ENCODE assay signal across 14 mouse cellular contexts in genomic region chr15:32329670-32330330, GRCm38 (mm10).
DNase-seq lines count a peak whose midpoint lies in the region; ATAC-seq and TF ChIP-seq lines count a peak whose summit lies in the region.
"Had no signal": no experiment of that assay in that cellular context is flagged by ENCODE, and none has a peak within 500 bp of the region (broad histone marks: within the 10 kb centered on the region; RNA-seq: fewer than 3 reads in every experiment).

No protein-coding gene starts in this region.

- no peak overlapping the region for H3K9ac ChIP-seq in intestine, embryonic 16.5 days (ENCODE audit: low read depth, low read length)
- H3K9ac ChIP-seq in intestine, embryonic 15.5 days = no peak overlapping the region
- H3K9ac ChIP-seq in embryonic facial prominence, embryonic 11.5 days (replicated peaks; ENCODE audit: low read length) = no peak overlapping the region
- no peak overlapping the region for H3K9ac ChIP-seq in forebrain, embryonic 13.5 days
- H3K9ac ChIP-seq: embryonic facial prominence, embryonic 15.5 days; liver, embryonic 15.5 days had no signal

- no peak for TF ChIP-seq POLR2A in myocyte (IDR thresholded peaks at IDR 0.05; ENCODE audit: insufficient read length, low read depth)

- ATAC-seq in intestine, embryonic 16.5 days = no peak
- ATAC-seq in intestine, embryonic 15.5 days = no peak
- ATAC-seq in embryonic facial prominence, embryonic 11.5 days (replicated peaks; ENCODE audit: insufficient number of reproducible peaks, low FRiP score, low TSS enrichment, low read depth) = 0 out of 2 replicates have a peak, but pooled peaks have one; percentile 61
- peak; percentile 36; the same call in 1 of the 2 replicates for ATAC-seq in forebrain, embryonic 13.5 days
- no peak for ATAC-seq in erythroid progenitor cell, adult 5-6 weeks (replicated peaks; ENCODE audit: low FRiP score, poor library complexity, severe bottlenecking)

- H3K4me3 ChIP-seq in intestine, embryonic 16.5 days (ENCODE audit: low read length) = no peak overlapping the region
- H3K4me3 ChIP-seq in intestine, embryonic 15.5 days (replicated peaks) = no peak overlapping the region
- H3K4me3 ChIP-seq in embryonic facial prominence, embryonic 11.5 days (ENCODE audit: low read depth, low read length) = no peak overlapping the region
- no peak overlapping the region for H3K4me3 ChIP-seq in forebrain, embryonic 13.5 days
- no peak overlapping the region for H3K4me3 ChIP-seq in myocyte
- H3K4me3 ChIP-seq: embryonic facial prominence, embryonic 15.5 days; liver, embryonic 15.5 days had no signal

- H3K27me3 ChIP-seq in intestine, embryonic 16.5 days (replicated peaks; ENCODE audit: control insufficient read depth, insufficient read depth, low read length) = no peaks in the 10 kb centered on the region
- H3K27me3 ChIP-seq in intestine, embryonic 15.5 days (replicated peaks) = no peaks in the 10 kb centered on the region
- no peaks in the 10 kb centered on the region for H3K27me3 ChIP-seq in embryonic facial prominence, embryonic 11.5 days (ENCODE audit: control insufficient read depth, insufficient read depth, low read length)
- no peaks in the 10 kb centered on the region for H3K27me3 ChIP-seq in forebrain, embryonic 13.5 days
- H3K27me3 ChIP-seq in myocyte (ENCODE audit: control insufficient read depth, insufficient read depth, insufficient read length) = no peaks in the 10 kb centered on the region
- H3K27me3 ChIP-seq: CH12.LX; embryonic facial prominence, embryonic 15.5 days; liver, embryonic 15.5 days had no signal

- no peaks in the 10 kb centered on the region for H3K9me3 ChIP-seq in intestine, embryonic 16.5 days (ENCODE audit: control insufficient read depth, low read length)
- H3K9me3 ChIP-seq in intestine, embryonic 15.5 days = no peaks in the 10 kb centered on the region
- no peaks in the 10 kb centered on the region for H3K9me3 ChIP-seq in embryonic facial prominence, embryonic 11.5 days (replicated peaks; ENCODE audit: control insufficient read depth, low read length)
- H3K9me3 ChIP-seq in forebrain, embryonic 13.5 days (replicated peaks) = no peaks in the 10 kb centered on the region
- H3K9me3 ChIP-seq: embryonic facial prominence, embryonic 15.5 days; liver, embryonic 15.5 days had no signal

- H3K4me2 ChIP-seq in intestine, embryonic 16.5 days (ENCODE audit: low read depth, low read length) = no peak overlapping the region
- no peak overlapping the region for H3K4me2 ChIP-seq in intestine, embryonic 15.5 days (replicated peaks)
- no peak overlapping the region for H3K4me2 ChIP-seq in embryonic facial prominence, embryonic 11.5 days (ENCODE audit: low read depth, low read length)
- H3K4me2 ChIP-seq in forebrain, embryonic 13.5 days = no peak overlapping the region
- peak overlapping the region; percentile 72 for H3K4me2 ChIP-seq in myocyte (ENCODE audit: low read depth)
- H3K4me2 ChIP-seq: embryonic facial prominence, embryonic 15.5 days; liver, embryonic 15.5 days had no signal

- H3K36me3 ChIP-seq in intestine, embryonic 16.5 days (ENCODE audit: control insufficient read depth, insufficient read depth, low read length) = no peaks in the 10 kb centered on the region
- H3K36me3 ChIP-seq in intestine, embryonic 15.5 days = no peaks in the 10 kb centered on the region
- H3K36me3 ChIP-seq in embryonic facial prominence, embryonic 11.5 days (replicated peaks; ENCODE audit: control insufficient read depth, insufficient read depth, low read depth, low read length) = no peaks in the 10 kb centered on the region
- H3K36me3 ChIP-seq in forebrain, embryonic 13.5 days (ENCODE audit: poor library complexity, severe bottlenecking) = no peaks in the 10 kb centered on the region
- H3K36me3 ChIP-seq in myocyte (ENCODE audit: control insufficient read depth, insufficient read depth) = no peaks in the 10 kb centered on the region
- H3K36me3 ChIP-seq: embryonic facial prominence, embryonic 15.5 days; liver, embryonic 15.5 days had no signal

- peak; percentile 42 for DNase-seq in embryonic facial prominence, embryonic 11.5 days (ENCODE audit: low spot score)
- DNase-seq in MN1 (ENCODE audit: low spot score) = no peak
- DNase-seq: adrenal gland, postnatal 25 days; cerebellum, adult 11-12 months; kidney, postnatal 36 days; right cerebral cortex, postnatal 14 days had no signal

- 0 out of 2 replicates have a peak overlapping the region, but pooled peaks have one; percentile 14 for H3K27ac ChIP-seq in intestine, embryonic 16.5 days (ENCODE audit: low read length)
- H3K27ac ChIP-seq in intestine, embryonic 15.5 days = no peak overlapping the region
- H3K27ac ChIP-seq in embryonic facial prominence, embryonic 11.5 days (replicated peaks; ENCODE audit: low read depth, low read length) = 0 out of 2 replicates have a peak overlapping the region, but pooled peaks have one; percentile 1
- peak overlapping the region; percentile 6; the same call in 1 of the 2 replicates for H3K27ac ChIP-seq in forebrain, embryonic 13.5 days
- H3K27ac ChIP-seq: embryonic facial prominence, embryonic 15.5 days; liver, embryonic 15.5 days had no signal

- no peak overlapping the region for H3ac ChIP-seq in myocyte (ENCODE audit: control insufficient read depth, insufficient read length)

- peaks cover 8% of the 10 kb centered on the region for H3K4me1 ChIP-seq in intestine, embryonic 16.5 days (ENCODE audit: control insufficient read depth, insufficient read depth, low read length)
- 0 out of 2 replicates have a peak, but pooled peaks cover 7% of the 10 kb centered on the region for H3K4me1 ChIP-seq in intestine, embryonic 15.5 days (replicated peaks)
- no peaks in the 10 kb centered on the region; the same call in 1 of the 2 replicates for H3K4me1 ChIP-seq in embryonic facial prominence, embryonic 11.5 days (ENCODE audit: control insufficient read depth, insufficient read depth, low read length)
- H3K4me1 ChIP-seq in forebrain, embryonic 13.5 days = peaks cover 28% of the 10 kb centered on the region
- H3K4me1 ChIP-seq: liver, embryonic 15.5 days had no signal

- no peaks in the 10 kb centered on the region for H3K79me2 ChIP-seq in myocyte (ENCODE audit: control insufficient read depth, insufficient read depth)

- 64% methylated on average over 10 of the region's 10 CpGs for WGBS in intestine, embryonic 16.5 days
- 64% methylated on average over 10 of the region's 10 CpGs for WGBS in intestine, embryonic 15.5 days
- 50% methylated on average over 10 of the region's 10 CpGs for WGBS in embryonic facial prominence, embryonic 11.5 days
- WGBS in forebrain, embryonic 13.5 days = 64% methylated on average over 10 of the region's 10 CpGs

TF ChIP-seq in myocyte, 11 proteins besides CTCF, POLR2A, EP300 and RAD21:
- TF ChIP-seq TCF3 (IDR thresholded peaks at IDR 0.05; ENCODE audit: insufficient read length, low read depth) = no peak
- no peak for TF ChIP-seq USF1 (IDR thresholded peaks at IDR 0.05; ENCODE audit: low read depth)
- no peak for TF ChIP-seq POLR2AphosphoS2 (IDR thresholded peaks at IDR 0.05; ENCODE audit: insufficient read length, low read depth)
- no peak for TF ChIP-seq SRF (IDR thresholded peaks at IDR 0.05; ENCODE audit: control insufficient read depth, insufficient read length, low read depth)
- no peak for TF ChIP-seq E2F4 (IDR thresholded peaks at IDR 0.05; ENCODE audit: insufficient read depth)
- TF ChIP-seq MYOG (IDR thresholded peaks at IDR 0.05; ENCODE audit: control insufficient read depth in 1 of 3, insufficient read depth in 1 of 3, insufficient read length in 2 of 3, low read depth in 2 of 3) = no peak
- TF ChIP-seq MAX (IDR thresholded peaks at IDR 0.05; ENCODE audit: low read depth) = no peak
- no peak for TF ChIP-seq TCF12 (IDR thresholded peaks at IDR 0.05; ENCODE audit: insufficient read depth, poor library complexity, severe bottlenecking)
- no peak for TF ChIP-seq MYOD1 (IDR thresholded peaks at IDR 0.05; ENCODE audit: control insufficient read depth in 1 of 3, insufficient read length in 2 of 3, low read depth in 2 of 3)
TF ChIP-seq in myocyte: peak in this region for 0.

Comparison
In these comparisons a context has a peak if more than half of its experiments do, and no peak if none do; other contexts are left out.
1. ATAC-seq: peak in embryonic facial prominence, embryonic 11.5 days (single experiment) and forebrain, embryonic 13.5 days (single experiment); none in intestine, embryonic 16.5 days (single experiment), intestine, embryonic 15.5 days (single experiment) and erythroid progenitor cell, adult 5-6 weeks (single experiment).